Mouse (Mus musculus) neutrophil, adult 5-6 weeks (primary cell): ENCODE results near the gene Wfdc1. TPM values are rescaled to one million over a fixed set of nuclear protein-coding genes. Genes with fewer than 3 reads are reported as not detected.
A peak's percentile ranks its signal among the peaks of the same experiment; 100 is the strongest.

Experiments used
- ATAC-seq: fragments of 151-379, 151-347 bp; 2 replicates; pipeline ENCODE4 v1.8.0; 2017; ENCODE audit warnings: mild to moderate bottlenecking, moderate TSS enrichment; ENCODE audit not compliant: insufficient number of reproducible peaks, poor library complexity, low FRiP score, severe bottlenecking; ENCODE audit errors: extremely low read depth
- total RNA-seq: library from RNA; stranded (forward); fragments of 200-1000 nt; gene quantifications from 2 replicates; pipeline ENCODE4 v1.2.3, GENCODE M21; 2017

Gene Wfdc1
- total RNA-seq, 1 experiment from 2014 or later: not detected

DNA sequence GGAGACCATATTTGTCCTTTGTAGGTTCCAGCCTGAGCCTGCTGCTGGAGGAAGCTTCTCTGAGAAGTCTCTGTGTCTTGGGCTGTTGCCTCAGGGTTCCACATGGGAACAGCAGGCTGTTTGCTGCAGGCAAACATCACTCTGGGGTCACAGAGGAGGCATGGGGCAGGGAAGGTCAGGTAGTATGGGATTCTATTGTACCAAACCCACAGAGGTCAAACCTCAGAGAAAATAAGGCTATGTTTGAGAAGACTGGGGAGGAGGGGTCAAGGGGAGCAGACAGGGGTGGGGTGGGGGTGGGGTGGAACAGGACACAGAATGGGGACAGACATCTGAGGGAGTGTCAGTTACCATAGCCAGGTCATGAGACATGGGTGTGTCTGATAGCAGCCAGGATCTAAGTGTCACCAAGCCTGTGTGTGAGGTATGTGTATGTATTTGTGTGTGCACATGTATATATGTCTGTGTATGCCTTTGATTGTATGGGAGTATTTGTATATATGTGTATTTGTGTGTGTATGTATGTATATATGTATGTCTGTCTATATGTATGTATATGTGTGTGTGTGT, 50.6 kb downstream of the Wfdc1 start:
- ATAC-seq: no peak

- ATAC-seq: peak; percentile 57; the same call in 1 of the 2 replicates
Measured at GRCm38 (mm10) chr8:119717765-119718164, 51.6 kb downstream of the Wfdc1 start.

DNA sequence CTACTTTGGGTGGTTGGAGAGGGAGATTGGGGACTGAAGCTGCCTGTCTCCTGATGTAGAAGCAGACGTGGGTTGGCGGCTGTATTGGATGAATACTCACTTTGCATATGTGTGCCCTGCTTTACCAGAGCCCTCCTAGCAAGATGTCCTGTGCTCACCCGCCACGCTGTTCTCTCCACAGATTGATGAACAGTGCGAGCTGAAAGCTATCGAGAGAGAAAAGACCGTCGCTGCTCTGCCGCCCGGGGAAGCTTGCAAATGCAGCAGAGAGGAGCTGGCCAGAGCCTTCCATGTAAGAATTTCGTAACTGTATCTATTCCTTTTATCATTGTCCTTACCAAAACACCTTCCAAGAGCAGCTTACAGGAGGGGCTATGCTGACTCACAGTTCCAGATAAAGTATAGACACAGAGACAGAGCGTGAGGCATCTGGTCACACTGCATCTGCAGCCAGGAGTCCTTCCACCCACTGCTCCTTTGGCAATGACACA, 52.9 kb downstream of the Wfdc1 start:
- ATAC-seq: no peak

DNA sequence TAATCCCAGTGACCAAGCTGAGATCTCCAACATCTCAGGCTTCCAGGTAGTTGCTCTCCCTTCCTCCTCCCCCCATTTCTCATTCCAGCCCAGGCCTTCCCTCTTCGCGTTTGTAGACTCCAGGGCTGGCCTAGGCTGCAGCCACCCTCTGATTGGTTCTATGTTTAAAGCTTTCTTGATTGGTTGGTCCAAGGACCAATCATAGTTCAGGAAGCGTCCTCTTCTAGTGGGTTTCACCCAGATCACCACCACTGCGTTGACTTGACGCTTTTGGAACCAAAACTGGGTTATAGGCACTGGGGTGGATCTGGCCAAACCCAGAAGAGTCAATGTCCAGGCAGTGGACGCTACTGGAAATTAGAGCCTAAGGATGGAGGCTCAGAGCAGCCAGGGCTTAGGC, 56.2 kb downstream of the Wfdc1 start:
- no peak for ATAC-seq

GRCm38 (mm10) chr8:119723676-119724075, 57.5 kb downstream of the Wfdc1 start:
- ATAC-seq: no peak

DNA sequence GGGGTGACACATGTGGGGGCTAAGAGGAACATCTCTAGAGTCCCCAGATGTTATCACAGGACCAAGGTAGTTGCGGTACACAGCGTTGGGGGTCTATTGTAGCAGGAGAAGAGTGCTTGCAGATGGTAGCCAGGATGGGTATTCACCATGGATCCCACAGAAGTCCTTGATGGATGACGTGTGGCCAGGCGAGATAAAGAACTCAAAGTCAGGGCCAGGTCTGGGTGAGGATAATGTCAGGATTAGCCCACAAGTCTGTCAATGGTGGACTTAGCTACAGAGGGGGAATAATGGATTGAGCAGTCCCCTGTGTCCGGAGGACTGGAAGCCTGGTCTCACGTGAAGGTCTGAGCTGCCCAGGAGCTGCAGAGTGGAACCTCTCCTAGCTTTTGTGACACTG, 58.4 kb downstream of the Wfdc1 start:
- ATAC-seq: no peak

DNA sequence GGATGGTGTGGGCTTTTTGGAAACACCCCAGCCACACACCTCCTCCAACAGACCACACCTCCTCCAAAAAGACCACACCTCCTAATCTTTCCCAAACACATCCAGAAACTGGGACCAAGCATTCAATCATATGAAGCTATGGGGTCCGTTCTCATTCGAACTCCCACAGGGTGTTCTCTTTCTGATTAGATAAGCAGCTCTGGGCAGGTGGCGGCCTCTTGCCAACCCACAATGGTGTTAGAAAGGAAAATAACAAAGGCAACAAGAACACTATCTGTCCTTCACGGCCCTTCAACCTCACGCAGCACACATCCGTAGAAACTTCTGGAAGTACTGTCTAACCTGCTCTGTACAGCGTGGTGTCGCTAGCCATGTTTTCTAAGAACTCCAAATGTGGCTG, 60.9 kb downstream of the Wfdc1 start:
- ATAC-seq: no peak

DNA sequence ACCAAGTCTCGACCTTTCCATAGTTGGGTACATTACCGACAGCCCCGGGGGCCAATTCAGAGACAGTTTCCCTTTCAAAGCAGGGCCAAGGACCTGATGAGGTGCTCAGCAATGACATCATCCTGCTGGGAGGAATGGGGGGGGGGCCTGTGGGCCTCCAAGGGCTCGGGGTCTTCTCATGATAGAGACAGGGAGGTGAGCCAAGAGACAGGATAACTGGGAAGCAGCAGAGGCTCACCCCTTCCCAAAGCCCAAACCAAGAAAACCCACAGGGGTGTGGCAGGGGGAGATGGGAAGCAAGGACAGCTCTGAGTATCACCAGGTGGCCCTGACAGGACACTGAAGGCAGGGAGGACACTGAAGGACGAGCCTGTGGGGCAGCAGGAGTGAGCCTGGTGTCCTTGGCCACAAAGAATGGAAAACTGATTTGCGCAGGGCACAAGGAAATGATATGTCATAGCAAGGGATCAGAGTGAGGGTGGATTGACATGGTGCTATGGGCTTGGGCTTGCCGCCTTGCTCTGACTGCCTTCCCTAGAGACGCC, 62.3 kb downstream of the Wfdc1 start:
- no peak for ATAC-seq

- no peak for ATAC-seq
Measured at GRCm38 (mm10) chr8:119732072-119732471, 65.9 kb downstream of the Wfdc1 start.

- ATAC-seq: no peak
Measured at GRCm38 (mm10) chr8:119736348-119736917, 70.3 kb downstream of the Wfdc1 start.

- no peak for ATAC-seq
Measured at GRCm38 (mm10) chr8:119737093-119737900, 71.1 kb downstream of the Wfdc1 start.

Other genes starting within 250 kb of the Wfdc1 start
- 33.6 and 37.2 TPM in 2 replicates for gene Osgin1, start 232.2 kb upstream of the Wfdc1 start, total RNA-seq
- gene Necab2, start 219.6 kb upstream of the Wfdc1 start, total RNA-seq: not detected in 2 replicates
- gene Slc38a8, start 164.7 kb upstream of the Wfdc1 start, total RNA-seq: not detected in 2 replicates
- gene Mbtps1, start 107.6 kb upstream of the Wfdc1 start, total RNA-seq: 61.6 and 76.2 TPM in 2 replicates
- 59.0 and 60.7 TPM in 2 replicates for gene Hsdl1, start 91.2 kb upstream of the Wfdc1 start, total RNA-seq
- gene Dnaaf1, start 91.1 kb upstream of the Wfdc1 start, total RNA-seq: not detected in 2 replicates
- gene Taf1c, start 61.1 kb upstream of the Wfdc1 start, total RNA-seq: 7.1 and 9.9 TPM in 2 replicates
- not detected in 2 replicates for gene Adad2, start 53.6 kb upstream of the Wfdc1 start, total RNA-seq
- not detected in 2 replicates for gene Kcng4, start 30.7 kb upstream of the Wfdc1 start, total RNA-seq
- not detected in 2 replicates for gene Atp2c2, start 33.6 kb downstream of the Wfdc1 start, total RNA-seq
- gene Tldc1, start 112.1 kb downstream of the Wfdc1 start, total RNA-seq: 4.1 and 4.2 TPM in 2 replicates
- 348 and 428 TPM in 2 replicates for gene Cotl1, start 174.2 kb downstream of the Wfdc1 start, total RNA-seq
- 10.0 and 14.7 TPM in 2 replicates for gene Klhl36, start 195.9 kb downstream of the Wfdc1 start, total RNA-seq
- gene Usp10, start 244.0 kb downstream of the Wfdc1 start, total RNA-seq: 35.3 and 44.2 TPM in 2 replicates
- 9.9 and 10.8 TPM in 2 replicates for gene Gm20388, start 244.5 kb downstream of the Wfdc1 start, total RNA-seq